Comparison of ENCODE assay signal across 8 mouse cellular contexts in the genomic region with DNA sequence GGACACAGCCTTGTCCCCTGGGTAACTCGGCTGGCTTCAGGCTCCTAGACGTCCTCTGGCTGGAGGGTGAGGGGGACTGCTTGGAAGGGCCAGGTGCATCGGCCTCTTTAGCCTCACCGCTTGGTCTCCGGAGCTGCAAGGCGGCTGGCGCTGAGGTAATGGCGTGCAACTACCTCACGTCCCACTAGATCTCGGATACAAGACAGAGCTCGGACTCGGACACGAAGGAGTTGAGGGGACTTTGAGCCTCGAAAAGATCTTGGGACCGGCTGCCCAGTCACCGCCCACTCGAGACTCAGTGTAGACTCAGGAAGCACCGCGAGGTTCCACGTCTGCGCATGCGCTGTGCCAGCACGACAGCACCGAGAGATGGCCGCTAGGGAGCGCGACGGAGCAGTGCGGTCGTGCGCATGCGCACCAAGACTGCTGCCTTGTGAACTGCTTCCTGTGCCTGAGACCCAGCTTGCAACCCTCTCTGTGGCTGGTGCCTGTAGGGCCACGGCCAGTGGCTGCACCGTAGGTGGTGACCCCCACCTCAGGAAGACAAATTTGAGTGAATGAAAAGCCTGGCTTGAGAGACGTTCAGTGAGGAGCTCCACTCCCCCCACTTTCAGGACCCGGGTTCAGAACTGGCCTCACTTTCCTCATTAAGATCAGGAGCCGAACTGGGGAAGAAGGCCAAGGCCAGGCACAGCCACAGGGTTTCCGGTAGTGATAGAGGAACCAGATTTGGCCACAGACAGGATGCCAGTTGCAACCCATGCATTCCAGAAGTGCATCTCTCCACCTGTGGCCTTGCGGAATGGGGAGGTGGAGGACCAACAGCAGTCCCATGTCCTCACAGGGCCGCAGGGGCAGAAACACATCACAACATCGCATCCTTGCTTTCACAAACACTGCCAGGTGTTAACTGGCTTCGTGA. TPM values are rescaled to one million over a fixed set of nuclear protein-coding genes. Genes with fewer than 3 reads are reported as not detected.
DNase-seq lines count a peak whose midpoint lies in the region; ATAC-seq and TF ChIP-seq lines count a peak whose summit lies in the region.

No protein-coding gene starts in this region.

- no peaks in the 10 kb centered on the region for H3K36me3 ChIP-seq in hindbrain, embryonic 11.5 days (ENCODE audit: control insufficient read depth, insufficient read depth, low read length)
- no peaks in the 10 kb centered on the region for H3K36me3 ChIP-seq in lung, embryonic 16.5 days (ENCODE audit: control insufficient read depth, insufficient read depth, low read length)
- no peaks in the 10 kb centered on the region for H3K36me3 ChIP-seq in thymus, adult 2 months (ENCODE audit: control insufficient read depth, insufficient read depth, low read length)

- H3K4me2 ChIP-seq in hindbrain, embryonic 11.5 days (replicated peaks; ENCODE audit: low read depth, low read length): peak overlapping the region; percentile 81
- H3K4me2 ChIP-seq in lung, embryonic 16.5 days (ENCODE audit: low read depth, low read length): peak overlapping the region; percentile 77

- H3K9ac ChIP-seq in hindbrain, embryonic 11.5 days (ENCODE audit: low read depth, low read length): peak overlapping the region; percentile 80
- H3K9ac ChIP-seq in lung, embryonic 16.5 days (ENCODE audit: low read length): peak overlapping the region; percentile 73

- WGBS in hindbrain, embryonic 11.5 days: 17% methylated on average over 42 of the region's 42 CpGs
- 16% methylated on average over 42 of the region's 42 CpGs for WGBS in lung, embryonic 16.5 days
- 7% methylated on average over 42 of the region's 42 CpGs for WGBS in thymus, adult 2 months

- ATAC-seq in hindbrain, embryonic 11.5 days (ENCODE audit: low FRiP score): peak; percentile 93
- peak; percentile 94 for ATAC-seq in lung, embryonic 16.5 days (ENCODE audit: low read depth)

- no peaks in the 10 kb centered on the region for H3K27me3 ChIP-seq in hindbrain, embryonic 11.5 days (ENCODE audit: control insufficient read depth, insufficient read depth, low read length)
- no peaks in the 10 kb centered on the region for H3K27me3 ChIP-seq in lung, embryonic 16.5 days (ENCODE audit: control insufficient read depth, insufficient read depth, low read depth, low read length)
- no peaks in the 10 kb centered on the region for H3K27me3 ChIP-seq in thymus, adult 2 months (ENCODE audit: control insufficient read depth, insufficient read depth, low read length)

- TF ChIP-seq POLR2A in thymus, adult 2 months (IDR thresholded peaks at IDR 0.05; ENCODE audit: control insufficient read depth, extremely low read depth, insufficient read depth, low read length, poor library complexity): peak; percentile 65

- no peaks in the 10 kb centered on the region for H3K4me1 ChIP-seq in hindbrain, embryonic 11.5 days (replicated peaks; ENCODE audit: control insufficient read depth, insufficient read depth, low read length)
- H3K4me1 ChIP-seq in lung, embryonic 16.5 days (replicated peaks; ENCODE audit: control insufficient read depth, insufficient read depth, low read length): peaks cover 7% of the 10 kb centered on the region
- H3K4me1 ChIP-seq in thymus, adult 2 months (replicated peaks; ENCODE audit: control insufficient read depth, insufficient read depth, low read length): peaks cover 11% of the 10 kb centered on the region

- H3K27ac ChIP-seq in hindbrain, embryonic 11.5 days (ENCODE audit: low read depth, low read length): no peak overlapping the region
- peak overlapping the region; percentile 47 for H3K27ac ChIP-seq in lung, embryonic 16.5 days (ENCODE audit: low read length)
- peak overlapping the region; percentile 3; the same call in 1 of the 2 replicates for H3K27ac ChIP-seq in thymus, adult 2 months (ENCODE audit: control insufficient read depth, insufficient read depth, low read length)

- peak; percentile 90; the same call in 1 of the 2 replicates for TF ChIP-seq CTCF in thymus, adult 2 months (IDR thresholded peaks at IDR 0.05; ENCODE audit: borderline replicate concordance, control insufficient read depth, extremely low read depth, insufficient read depth, low read length, poor library complexity)

- DNase-seq in Muller cell, postnatal 12 days (ENCODE audit: inconsistent ontology term): peak; percentile 89
- peak; percentile 97 to 98 for DNase-seq in cerebellum, postnatal 14 days
- peak; percentile 89 to 94 for DNase-seq in frontal cortex, postnatal 10 days (ENCODE audit: low spot score in 2 of 2)
- DNase-seq in hindbrain, embryonic 11.5 days (ENCODE audit: low spot score): peak; percentile 98
- peak; percentile 95 for DNase-seq in layer of hippocampus, adult 9-11 months
- DNase-seq in ovary, adult 18-20 months (ENCODE audit: low spot score): peak; percentile 87
- peak; percentile 96 for DNase-seq in thymus, adult 2 months

- peak overlapping the region; percentile 41 for H3K4me3 ChIP-seq in hindbrain, embryonic 11.5 days (ENCODE audit: low read depth, low read length)
- H3K4me3 ChIP-seq in lung, embryonic 16.5 days (ENCODE audit: low read length): peak overlapping the region; percentile 66
- H3K4me3 ChIP-seq in thymus, adult 2 months (ENCODE audit: control insufficient read depth, insufficient read depth, low read length): peak overlapping the region; percentile 70

- no peaks in the 10 kb centered on the region for H3K9me3 ChIP-seq in hindbrain, embryonic 11.5 days (ENCODE audit: control insufficient read depth, low read length)
- H3K9me3 ChIP-seq in lung, embryonic 16.5 days (ENCODE audit: control insufficient read depth, low read length): no peaks in the 10 kb centered on the region

RNA-seq across cellular contexts. Expression of a gene that starts 54.8 kb away (rescaled TPM):
- polyA plus RNA-seq in hindbrain, embryonic 11.5 days (2014; fragmentation: Nextera tagmentation; extraction: Ambion mirVana): 1.3 and 1.7 TPM in 2 replicates
- 1.4 and 1.5 TPM in 2 replicates for polyA plus RNA-seq in lung, embryonic 16.5 days (2015; fragmentation: Nextera tagmentation; extraction: Ambion mirVana)
- polyA plus RNA-seq in thymus, adult 2 months (2012; rRNA removed): 6.4 and 7.6 TPM in 2 replicates
